Mouse (Mus musculus): ENCODE data around the gene Ctnnal1.
"Not testable (repeated sequence)": the region's sequence is repeated elsewhere in the genome, so short reads cannot be mapped to it uniquely, and the experiment has no call there.

Ctnnal1 gene

GRCm38 (mm10) chr4:56865003-56865511 is at the start of gene Ctnnal1:
Ctnnal1 (minus strand) TSS chr4:56865188.
- DNase-seq (ENCODE audit: low spot score) = peak; percentile 96

- no peak for DNase-seq (ENCODE audit: low spot score)
Measured at GRCm38 (mm10) chr4:56914761-56915160, 49.8 kb upstream of the Ctnnal1 start.

GRCm38 (mm10) chr4:56914338-56914737 is 49.4 kb upstream of the Ctnnal1 start:
- DNase-seq (ENCODE audit: low spot score) = no peak

GRCm38 (mm10) chr4:56912382-56913001 is 47.5 kb upstream of the Ctnnal1 start:
- no peak for DNase-seq (ENCODE audit: low spot score)

GRCm38 (mm10) chr4:56909568-56909967 is 44.6 kb upstream of the Ctnnal1 start:
- DNase-seq (ENCODE audit: low spot score) = no peak

- no peak for DNase-seq (ENCODE audit: low spot score)
Measured at GRCm38 (mm10) chr4:56907671-56908070, 42.7 kb upstream of the Ctnnal1 start.

- DNase-seq (ENCODE audit: low spot score) = peak; percentile 59
Measured at GRCm38 (mm10) chr4:56906926-56907325, 41.9 kb upstream of the Ctnnal1 start.

GRCm38 (mm10) chr4:56905507-56905906 is 40.5 kb upstream of the Ctnnal1 start:
- no peak for DNase-seq (ENCODE audit: low spot score)

- no peak for DNase-seq (ENCODE audit: low spot score)
Measured at GRCm38 (mm10) chr4:56901671-56902070, 36.7 kb upstream of the Ctnnal1 start.

- no peak for DNase-seq (ENCODE audit: low spot score)
Measured at GRCm38 (mm10) chr4:56899216-56899615, 34.2 kb upstream of the Ctnnal1 start.

GRCm38 (mm10) chr4:56897511-56897910 is 32.5 kb upstream of the Ctnnal1 start:
- no peak for DNase-seq (ENCODE audit: low spot score)

GRCm38 (mm10) chr4:56894196-56894595 is 29.2 kb upstream of the Ctnnal1 start:
- DNase-seq (ENCODE audit: low spot score) = no peak

- DNase-seq (ENCODE audit: low spot score) = no peak
Measured at GRCm38 (mm10) chr4:56892501-56893115, 27.6 kb upstream of the Ctnnal1 start.

GRCm38 (mm10) chr4:56888483-56888882 is 23.5 kb upstream of the Ctnnal1 start:
- no peak for DNase-seq (ENCODE audit: low spot score)

GRCm38 (mm10) chr4:56886286-56886979 is 21.4 kb upstream of the Ctnnal1 start:
- no peak for DNase-seq (ENCODE audit: low spot score)

- no peak for DNase-seq (ENCODE audit: low spot score)
Measured at GRCm38 (mm10) chr4:56880036-56880703, 15.2 kb upstream of the Ctnnal1 start.

GRCm38 (mm10) chr4:56878971-56879370 is 14.0 kb upstream of the Ctnnal1 start:
- DNase-seq (ENCODE audit: low spot score) = no peak

GRCm38 (mm10) chr4:56870541-56870940 is 5.6 kb upstream of the Ctnnal1 start:
- DNase-seq (ENCODE audit: low spot score) = not testable (repeated sequence)

- DNase-seq (ENCODE audit: low spot score) = no peak
Measured at GRCm38 (mm10) chr4:56867761-56868160, 2.8 kb upstream of the Ctnnal1 start.

GRCm38 (mm10) chr4:56865971-56866370 is 983 bp upstream of the Ctnnal1 start:
- no peak for DNase-seq (ENCODE audit: low spot score)

GRCm38 (mm10) chr4:56864417-56865001 is 479 bp downstream of the Ctnnal1 start:
- peak; percentile 50 for DNase-seq (ENCODE audit: low spot score)

- no peak for DNase-seq (ENCODE audit: low spot score)
Measured at GRCm38 (mm10) chr4:56864016-56864415, 972 bp downstream of the Ctnnal1 start.

Data from yolk sac, embryonic 10.5 days (tissue).